Mouse (Mus musculus) spleen, adult 12 weeks (tissue): ENCODE data around the gene Nutf2-ps1.

ENCODE experiments used
- DNase-seq: peaks from one replicate; pipeline ENCODE4 v3.0.0; 2022; ENCODE audit warnings: low spot score

The Nutf2-ps1 gene

GRCm38 (mm10) chr19:53568553-53568952 lies 20.3 kb downstream of the Nutf2-ps1 start:
- DNase-seq = no peak

- DNase-seq = no peak
Measured at GRCm38 (mm10) chr19:53567864-53568263, 21.0 kb downstream of the Nutf2-ps1 start.

- DNase-seq = no peak
Measured at GRCm38 (mm10) chr19:53565565-53566277, 23.1 kb downstream of the Nutf2-ps1 start.

- no peak for DNase-seq
Measured at GRCm38 (mm10) chr19:53564174-53564573, 24.7 kb downstream of the Nutf2-ps1 start.

GRCm38 (mm10) chr19:53560436-53560835 lies 28.4 kb downstream of the Nutf2-ps1 start:
- no peak for DNase-seq

- DNase-seq = no peak
Measured at GRCm38 (mm10) chr19:53557267-53557936, 31.5 kb downstream of the Nutf2-ps1 start.

GRCm38 (mm10) chr19:53556841-53557240 lies 32.0 kb downstream of the Nutf2-ps1 start:
- no peak for DNase-seq

GRCm38 (mm10) chr19:53554981-53555616 lies 33.8 kb downstream of the Nutf2-ps1 start:
- no peak for DNase-seq

GRCm38 (mm10) chr19:53554402-53554801 lies 34.5 kb downstream of the Nutf2-ps1 start:
- no peak for DNase-seq

GRCm38 (mm10) chr19:53552795-53553194 lies 36.1 kb downstream of the Nutf2-ps1 start:
- no peak for DNase-seq

GRCm38 (mm10) chr19:53552216-53552786 lies 36.6 kb downstream of the Nutf2-ps1 start:
- DNase-seq = no peak

GRCm38 (mm10) chr19:53550972-53551371 lies 37.9 kb downstream of the Nutf2-ps1 start:
- no peak for DNase-seq

- no peak for DNase-seq
Measured at GRCm38 (mm10) chr19:53547597-53547996, 41.3 kb downstream of the Nutf2-ps1 start.

- no peak for DNase-seq
Measured at GRCm38 (mm10) chr19:53544923-53545561, 43.8 kb downstream of the Nutf2-ps1 start.

- DNase-seq = no peak
Measured at GRCm38 (mm10) chr19:53543602-53544001, 45.3 kb downstream of the Nutf2-ps1 start.

GRCm38 (mm10) chr19:53539296-53539695 lies 49.6 kb downstream of the Nutf2-ps1 start:
- no peak for DNase-seq

GRCm38 (mm10) chr19:53538796-53539195 lies 50.1 kb downstream of the Nutf2-ps1 start:
- no peak for DNase-seq
